Mouse (Mus musculus) forebrain, embryonic 14.5 days (tissue): ENCODE data around the gene Was. TPM values are rescaled to one million over a fixed set of nuclear protein-coding genes. Genes with fewer than 3 reads are reported as not detected.
A peak's percentile ranks its signal among the peaks of the same experiment; 100 is the strongest.

Experiments used
- ATAC-seq: fragments of 200-750 bp; cut with Nextera tagmentation; 2 replicates; pipeline ENCODE4 v1.8.0; 2017; ENCODE audit warnings: mild to moderate bottlenecking, moderate library complexity
- DNase-seq: peaks from one replicate; pipeline ENCODE4 v3.0.0-alpha.2; 2015; ENCODE audit warnings: low spot score
- H3K27ac ChIP-seq: fragments of 300-500 bp; sonication (generic); 2 replicates; pipeline ENCODE4 v1.5.1; 2014; ENCODE audit warnings: low read depth, mild to moderate bottlenecking, control low read depth, low read length, moderate library complexity
- H3K27me3 ChIP-seq: fragments of 300-500 bp; sonication (generic); replicated peaks from 2 replicates; pipeline ENCODE4 v1.6.1; 2014; ENCODE audit warnings: low read length, control low read depth, mixed read lengths; ENCODE audit not compliant: control insufficient read depth, insufficient read depth
- H3K36me3 ChIP-seq: fragments of 300-500 bp; sonication (generic); 2 replicates; pipeline ENCODE4 v1.6.1; 2014; ENCODE audit warnings: low read length, control low read depth; ENCODE audit not compliant: control insufficient read depth, insufficient read depth
- H3K4me1 ChIP-seq: fragments of 300-500 bp; sonication (generic); 2 replicates; pipeline ENCODE4 v1.6.1; 2014; ENCODE audit warnings: antibody characterized with exemption, low read length, control low read depth; ENCODE audit not compliant: control insufficient read depth, insufficient read depth
- H3K4me2 ChIP-seq: fragments of 300-500 bp; sonication (generic); 2 replicates; pipeline ENCODE4 v1.6.1; 2014; ENCODE audit warnings: mild to moderate bottlenecking, control low read depth, low read length
- H3K4me3 ChIP-seq: fragments of 300-500 bp; sonication (generic); 2 replicates; pipeline ENCODE4 v1.5.1; 2014; ENCODE audit warnings: low read depth, low read length, control low read depth
- H3K9ac ChIP-seq: fragments of 300-500 bp; sonication (generic); 2 replicates; pipeline ENCODE4 v1.6.1; 2014; ENCODE audit warnings: mild to moderate bottlenecking, low read length, control low read depth, moderate library complexity
- H3K9me3 ChIP-seq: fragments of 300-500 bp; sonication (generic); replicated peaks from 2 replicates; pipeline ENCODE4 v1.6.1; 2016; ENCODE audit warnings: low read length, control low read depth, mixed read lengths; ENCODE audit not compliant: control insufficient read depth
- WGBS: fragments of 180-500 bp; shearing (Covaris S2); extraction: QIAGEN DNeasy Blood & Tissue Kit; methylation state at CpG from one replicate; pipeline ENCODE4 v1.1.7; 2014; 5-methylcytosine and 5-hydroxymethylcytosine counted together
- polyA plus RNA-seq: library from polyadenylated mRNA; unstranded; fragments of >200 nt; fragmentation: Nextera tagmentation; extraction: Ambion mirVana; gene quantifications from 2 replicates; pipeline ENCODE4 v1.2.1, GENCODE M21; 2014

Gene Was
- 0.15 and 0.33 TPM in 2 replicates for polyA plus RNA-seq

GRCm38 (mm10) chrX:8090346-8090953, at the start of gene Was:
Gene Was, minus strand, starts transcription at chrX:8090498.
- no peak within 1 kb of the TSS for H3K4me2 ChIP-seq
- no peak within 1 kb of the TSS for H3K9ac ChIP-seq
- H3K27me3 ChIP-seq: no peaks in the 10 kb centered on the region
- H3K27ac ChIP-seq: no peak within 1 kb of the TSS
- DNase-seq: no peak
- no peaks in the 10 kb centered on the region for H3K36me3 ChIP-seq
- 85% methylated on average over 14 of the region's 14 CpGs for WGBS
- H3K4me1 ChIP-seq: no peaks in the 10 kb centered on the region
- no peak for ATAC-seq
- H3K9me3 ChIP-seq: no peaks in the 10 kb centered on the region
- no peak within 1 kb of the TSS for H3K4me3 ChIP-seq

DNA sequence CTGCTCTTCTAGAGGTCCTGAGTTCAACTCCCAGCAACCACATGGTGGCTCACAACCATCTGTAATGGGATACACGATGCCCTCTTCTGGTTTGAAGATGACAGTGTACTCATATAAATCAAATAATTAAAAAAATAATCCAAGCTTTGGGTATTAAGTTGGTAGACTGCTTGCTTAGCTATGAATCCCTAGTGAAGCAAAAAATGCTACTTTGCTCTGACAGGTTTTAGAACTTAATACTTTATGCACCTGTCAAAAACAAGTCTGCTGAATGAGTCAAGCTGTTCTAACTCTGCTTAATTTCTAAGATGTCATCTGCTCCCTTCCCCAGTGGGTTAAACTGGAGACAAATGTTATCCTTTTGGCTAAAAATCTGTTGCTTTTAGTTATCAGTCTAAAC, 49.2 kb upstream of the Was start:
- Histone ChIP-seq H3K4me1 (peaks cover 3% of the 10 kb centered on the region), H3K4me2 (no peak overlapping the region), H3K27ac (no peak overlapping the region), H3K4me3 (no peak overlapping the region), H3K9me3 (no peaks in the 10 kb centered on the region), H3K9ac (no peak overlapping the region), H3K36me3 (peaks cover 51% of the 10 kb centered on the region), H3K27me3 (no peaks in the 10 kb centered on the region)
- DNase-seq (no peak), ATAC-seq (no peak)
- WGBS: 54% methylated on average over 1 of the region's 1 CpGs

DNA sequence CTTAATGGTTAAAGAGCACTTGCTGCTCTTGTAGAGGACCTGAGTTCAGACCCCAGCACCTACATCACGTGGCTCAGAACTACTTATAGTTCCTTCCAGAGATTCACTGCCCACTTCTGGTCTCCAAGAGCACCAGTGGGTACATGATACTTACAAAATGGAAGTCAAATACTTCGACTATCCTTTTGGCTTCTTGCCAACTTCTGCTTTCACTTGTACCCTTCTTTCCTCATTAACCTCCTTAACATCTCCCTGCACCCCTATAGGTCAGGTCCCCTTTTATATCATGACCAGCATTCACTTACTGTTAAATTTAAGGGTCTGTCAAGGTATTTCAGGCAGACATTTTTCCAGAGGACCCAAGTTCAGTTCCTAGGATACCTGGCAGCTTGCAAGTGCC, 45.6 kb upstream of the Was start:
- no peak overlapping the region for H3K27ac ChIP-seq
- WGBS: 49% methylated on average over 2 of the region's 2 CpGs
- H3K9ac ChIP-seq: no peak overlapping the region

DNA sequence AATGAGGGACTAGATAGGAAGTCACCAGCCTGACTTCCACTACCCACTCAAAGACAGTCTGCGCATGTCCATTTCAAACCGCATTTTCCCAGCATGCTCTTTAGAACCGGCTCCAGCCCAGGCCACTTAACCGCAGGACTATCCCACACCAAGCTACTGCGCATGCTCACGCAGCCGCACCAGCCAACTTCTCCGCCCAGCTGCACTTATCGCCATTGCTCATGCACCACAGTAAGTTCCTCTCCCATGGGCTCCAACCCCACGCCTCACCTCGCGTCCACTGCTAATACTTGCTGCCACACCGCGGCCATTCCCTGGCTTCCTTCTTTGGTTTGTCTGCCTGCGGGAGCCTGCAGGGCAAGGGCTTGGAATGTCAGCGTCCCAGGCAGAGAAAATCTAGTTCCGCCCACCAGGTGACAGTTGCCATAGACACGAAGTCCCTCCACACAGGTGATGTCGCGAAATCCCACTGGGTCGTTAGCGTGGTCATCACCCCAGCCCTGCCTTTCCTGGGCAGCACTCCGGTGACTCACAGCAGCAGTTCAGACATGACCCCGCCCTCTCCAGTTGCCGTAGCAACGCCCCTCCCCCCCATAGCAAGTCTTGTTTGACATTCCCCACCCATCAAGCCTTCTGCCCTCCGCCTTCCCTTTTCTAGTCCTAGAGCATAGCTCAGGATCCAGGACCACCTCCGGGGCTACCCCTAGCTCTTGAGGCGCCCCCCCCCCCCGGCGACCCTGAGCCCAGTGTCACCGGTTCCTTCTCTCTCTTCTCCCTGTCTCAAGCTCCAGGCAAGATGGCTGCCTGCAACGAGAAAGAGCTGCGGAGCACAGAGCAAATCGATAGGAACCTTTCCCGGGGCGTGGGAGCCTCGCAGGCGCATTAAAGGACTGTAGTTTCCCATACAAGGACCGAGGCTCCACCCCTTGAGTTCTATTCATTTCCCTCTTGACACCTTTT, 42.0 kb upstream of the Was start, which contains the start of gene Wdr13:
TSS of gene Wdr13 (minus strand) at position 876 of the 960 bp plus-strand sequence.
- DNase-seq: peak; percentile 92
- no peaks in the 10 kb centered on the region for H3K9me3 ChIP-seq
- peak within 1 kb of the TSS; percentile 48 for H3K4me3 ChIP-seq
- peak; percentile 89 for ATAC-seq
- no peaks in the 10 kb centered on the region for H3K4me1 ChIP-seq
- WGBS: 28% methylated on average over 40 of the region's 40 CpGs
- no peaks in the 10 kb centered on the region for H3K27me3 ChIP-seq
- H3K4me2 ChIP-seq: peak within 1 kb of the TSS; percentile 54
- H3K9ac ChIP-seq: peak within 1 kb of the TSS; percentile 66
- H3K36me3 ChIP-seq: peaks cover 15% of the 10 kb centered on the region; the same call in 1 of the 2 replicates
- H3K27ac ChIP-seq: peak within 1 kb of the TSS; percentile 93

More for the DNA sequence above, 45.6 kb upstream of the Was start:
- H3K4me2 ChIP-seq: no peak overlapping the region
- peaks cover 21% of the 10 kb centered on the region for H3K36me3 ChIP-seq
- no peak for ATAC-seq
- no peak overlapping the region for H3K4me3 ChIP-seq
- no peaks in the 10 kb centered on the region for H3K4me1 ChIP-seq
- no peaks in the 10 kb centered on the region for H3K27me3 ChIP-seq
- no peak for DNase-seq
- H3K9me3 ChIP-seq: no peaks in the 10 kb centered on the region

GRCm38 (mm10) chrX:8131393-8131792, 41.1 kb upstream of the Was start:
- DNase-seq (no peak), ATAC-seq (peak; percentile 1; the same call in 1 of the 2 replicates)
- no peaks in the 10 kb centered on the region for H3K27me3 ChIP-seq
- no peaks in the 10 kb centered on the region for H3K4me1 ChIP-seq
- peaks cover 15% of the 10 kb centered on the region; the same call in 1 of the 2 replicates for H3K36me3 ChIP-seq
- peak overlapping the region; percentile 54 for H3K4me2 ChIP-seq
- peak overlapping the region; percentile 48 for H3K4me3 ChIP-seq
- H3K9me3 ChIP-seq: no peaks in the 10 kb centered on the region
- H3K27ac ChIP-seq: no peak overlapping the region
- H3K9ac ChIP-seq: no peak overlapping the region
- WGBS: 89% methylated on average over 17 of the region's 17 CpGs

GRCm38 (mm10) chrX:8125235-8125634, 34.9 kb upstream of the Was start:
- 82% methylated on average over 7 of the region's 7 CpGs for WGBS
- no peak overlapping the region for H3K4me3 ChIP-seq
- H3K9ac ChIP-seq: no peak overlapping the region
- ATAC-seq (no peak), DNase-seq (no peak)
- H3K36me3 ChIP-seq: peaks cover 24% of the 10 kb centered on the region
- H3K27me3 ChIP-seq: no peaks in the 10 kb centered on the region
- H3K9me3 ChIP-seq: no peaks in the 10 kb centered on the region
- H3K27ac ChIP-seq: no peak overlapping the region
- no peaks in the 10 kb centered on the region for H3K4me1 ChIP-seq
- no peak overlapping the region for H3K4me2 ChIP-seq

DNA sequence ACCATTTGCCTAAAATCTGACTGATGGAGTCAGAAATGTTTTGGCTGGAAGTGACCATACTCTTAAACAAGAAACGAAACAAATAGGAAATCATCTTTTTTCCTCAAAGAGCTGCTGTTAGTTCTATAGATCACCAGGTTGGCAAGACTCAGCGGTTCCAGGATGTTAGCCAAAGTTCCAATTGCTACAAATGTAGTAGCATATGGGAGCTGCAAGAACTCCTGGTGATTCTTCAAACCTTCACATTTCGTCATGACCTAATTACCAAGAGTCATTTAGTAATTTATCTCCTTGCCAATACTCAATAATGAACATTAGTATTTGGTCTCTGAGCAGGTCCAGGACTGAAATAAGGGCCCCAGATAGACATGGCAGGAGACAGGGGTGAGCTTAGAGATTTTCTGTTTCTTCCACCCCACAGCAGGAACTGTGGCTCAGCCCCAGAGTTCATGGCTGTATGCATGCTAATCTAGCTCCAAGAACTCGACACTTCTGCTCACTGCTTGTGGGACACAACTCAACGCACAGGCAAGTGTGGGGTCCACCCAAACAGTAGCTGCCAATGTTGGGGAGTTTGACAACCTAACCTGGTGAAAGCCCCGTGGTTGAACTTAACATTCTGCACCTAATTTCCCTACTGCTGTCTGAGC, 33.6 kb upstream of the Was start:
- ATAC-seq (no peak), DNase-seq (no peak)
- no peak overlapping the region for H3K9ac ChIP-seq
- no peaks in the 10 kb centered on the region for H3K27me3 ChIP-seq
- H3K27ac ChIP-seq: no peak overlapping the region
- no peak overlapping the region for H3K4me3 ChIP-seq
- H3K4me1 ChIP-seq: no peaks in the 10 kb centered on the region
- H3K36me3 ChIP-seq: peaks cover 15% of the 10 kb centered on the region
- 78% methylated on average over 6 of the region's 6 CpGs for WGBS
- H3K4me2 ChIP-seq: no peak overlapping the region
- H3K9me3 ChIP-seq: no peaks in the 10 kb centered on the region

- no peak for ATAC-seq
- Histone ChIP-seq H3K4me2 (no peak overlapping the region), H3K9me3 (no peaks in the 10 kb centered on the region)
Measured at GRCm38 (mm10) chrX:8117264-8117663, 27.0 kb upstream of the Was start.

More at GRCm38 (mm10) chrX:8117264-8117663, 27.0 kb upstream of the Was start:
- H3K27me3 ChIP-seq: no peaks in the 10 kb centered on the region
- no peak for DNase-seq
- H3K36me3 ChIP-seq: no peaks in the 10 kb centered on the region
- no peak overlapping the region for H3K4me3 ChIP-seq
- no peak overlapping the region for H3K27ac ChIP-seq
- no peaks in the 10 kb centered on the region for H3K4me1 ChIP-seq
- no peak overlapping the region for H3K9ac ChIP-seq
